Mouse (Mus musculus): Measurements from ENCODE around the gene Gm17334. TPM values are rescaled to one million over a fixed set of nuclear protein-coding genes. Genes with fewer than 3 reads are reported as not detected.

The Gm17334 gene
- polyA plus RNA-seq, 1 experiment = 0.86 TPM

GRCm38 (mm10) chr11:53781964-53782363 is 9.0 kb upstream of the Gm17334 start:
- H3K36me3 ChIP-seq (ENCODE audit: control insufficient read depth, insufficient read depth, low read length) = peaks cover 23% of the 10 kb centered on the region
- no peak for TF ChIP-seq CTCF (IDR thresholded peaks at IDR 0.05; ENCODE audit: borderline replicate concordance, control insufficient read depth, extremely low read depth, insufficient read depth, low read length, poor library complexity)
- TF ChIP-seq POLR2A (IDR thresholded peaks at IDR 0.05; ENCODE audit: control insufficient read depth, extremely low read depth, insufficient read depth, low read length, poor library complexity) = no peak
- no peak overlapping the region for H3K27ac ChIP-seq (ENCODE audit: control insufficient read depth, insufficient read depth, low read length)
- DNase-seq = no peak
- peaks cover 24% of the 10 kb centered on the region for H3K4me1 ChIP-seq (replicated peaks; ENCODE audit: control insufficient read depth, insufficient read depth, low read length)
- H3K4me3 ChIP-seq (ENCODE audit: control insufficient read depth, insufficient read depth, low read length) = no peak overlapping the region
- H3K27me3 ChIP-seq (ENCODE audit: control insufficient read depth, insufficient read depth, low read length) = no peaks in the 10 kb centered on the region
- WGBS = 96% methylated on average over 7 of the region's 7 CpGs

- TF ChIP-seq CTCF (IDR thresholded peaks at IDR 0.05; ENCODE audit: borderline replicate concordance, control insufficient read depth, extremely low read depth, insufficient read depth, low read length, poor library complexity) (no peak), POLR2A (IDR thresholded peaks at IDR 0.05; ENCODE audit: control insufficient read depth, extremely low read depth, insufficient read depth, low read length, poor library complexity) (no peak)
- peaks cover 30% of the 10 kb centered on the region for H3K36me3 ChIP-seq (ENCODE audit: control insufficient read depth, insufficient read depth, low read length)
- no peaks in the 10 kb centered on the region for H3K27me3 ChIP-seq (ENCODE audit: control insufficient read depth, insufficient read depth, low read length)
- H3K4me1 ChIP-seq (replicated peaks; ENCODE audit: control insufficient read depth, insufficient read depth, low read length) = peaks cover 19% of the 10 kb centered on the region
- no peak overlapping the region for H3K4me3 ChIP-seq (ENCODE audit: control insufficient read depth, insufficient read depth, low read length)
- no peak overlapping the region for H3K27ac ChIP-seq (ENCODE audit: control insufficient read depth, insufficient read depth, low read length)
- WGBS = 97% methylated on average over 4 of the region's 4 CpGs
- DNase-seq = no peak
Measured at GRCm38 (mm10) chr11:53781201-53781775, 8.3 kb upstream of the Gm17334 start.

- no peak for TF ChIP-seq CTCF (IDR thresholded peaks at IDR 0.05; ENCODE audit: borderline replicate concordance, control insufficient read depth, extremely low read depth, insufficient read depth, low read length, poor library complexity)
- no peak for TF ChIP-seq POLR2A (IDR thresholded peaks at IDR 0.05; ENCODE audit: control insufficient read depth, extremely low read depth, insufficient read depth, low read length, poor library complexity)
- H3K36me3 ChIP-seq (ENCODE audit: control insufficient read depth, insufficient read depth, low read length) = peaks cover 40% of the 10 kb centered on the region
- H3K4me3 ChIP-seq (ENCODE audit: control insufficient read depth, insufficient read depth, low read length) = no peak overlapping the region
- peaks cover 9% of the 10 kb centered on the region; the same call in 1 of the 2 replicates for H3K4me1 ChIP-seq (replicated peaks; ENCODE audit: control insufficient read depth, insufficient read depth, low read length)
- 89% methylated on average over 3 of the region's 3 CpGs for WGBS
- no peaks in the 10 kb centered on the region for H3K27me3 ChIP-seq (ENCODE audit: control insufficient read depth, insufficient read depth, low read length)
- H3K27ac ChIP-seq (ENCODE audit: control insufficient read depth, insufficient read depth, low read length) = no peak overlapping the region
- DNase-seq = no peak
Measured at GRCm38 (mm10) chr11:53780262-53780661, 7.3 kb upstream of the Gm17334 start.

- Histone ChIP-seq H3K4me1 (replicated peaks; ENCODE audit: control insufficient read depth, insufficient read depth, low read length) (peaks cover 9% of the 10 kb centered on the region; the same call in 1 of the 2 replicates), H3K4me3 (ENCODE audit: control insufficient read depth, insufficient read depth, low read length) (no peak overlapping the region), H3K36me3 (ENCODE audit: control insufficient read depth, insufficient read depth, low read length) (peaks cover 45% of the 10 kb centered on the region), H3K27me3 (ENCODE audit: control insufficient read depth, insufficient read depth, low read length) (no peaks in the 10 kb centered on the region), H3K27ac (ENCODE audit: control insufficient read depth, insufficient read depth, low read length) (no peak overlapping the region)
- no peak for TF ChIP-seq POLR2A (IDR thresholded peaks at IDR 0.05; ENCODE audit: control insufficient read depth, extremely low read depth, insufficient read depth, low read length, poor library complexity)
- TF ChIP-seq CTCF (IDR thresholded peaks at IDR 0.05; ENCODE audit: borderline replicate concordance, control insufficient read depth, extremely low read depth, insufficient read depth, low read length, poor library complexity) = no peak
- DNase-seq = no peak
- WGBS = 38% methylated on average over 2 of the region's 2 CpGs
Measured at GRCm38 (mm10) chr11:53779808-53780207, 6.8 kb upstream of the Gm17334 start.

GRCm38 (mm10) chr11:53778455-53778854 is 5.5 kb upstream of the Gm17334 start:
- peaks cover 12% of the 10 kb centered on the region; the same call in 1 of the 2 replicates for H3K4me1 ChIP-seq (replicated peaks; ENCODE audit: control insufficient read depth, insufficient read depth, low read length)
- no peak overlapping the region for H3K4me3 ChIP-seq (ENCODE audit: control insufficient read depth, insufficient read depth, low read length)
- DNase-seq = no peak
- 80% methylated on average over 5 of the region's 5 CpGs for WGBS
- no peak overlapping the region for H3K27ac ChIP-seq (ENCODE audit: control insufficient read depth, insufficient read depth, low read length)
- no peak for TF ChIP-seq CTCF (IDR thresholded peaks at IDR 0.05; ENCODE audit: borderline replicate concordance, control insufficient read depth, extremely low read depth, insufficient read depth, low read length, poor library complexity)
- no peaks in the 10 kb centered on the region for H3K27me3 ChIP-seq (ENCODE audit: control insufficient read depth, insufficient read depth, low read length)
- H3K36me3 ChIP-seq (ENCODE audit: control insufficient read depth, insufficient read depth, low read length) = peaks cover 58% of the 10 kb centered on the region

GRCm38 (mm10) chr11:53777736-53778135 is 4.7 kb upstream of the Gm17334 start:
- H3K36me3 ChIP-seq (ENCODE audit: control insufficient read depth, insufficient read depth, low read length) = peaks cover 64% of the 10 kb centered on the region
- DNase-seq = no peak
- no peaks in the 10 kb centered on the region for H3K27me3 ChIP-seq (ENCODE audit: control insufficient read depth, insufficient read depth, low read length)
- WGBS = 95% methylated on average over 5 of the region's 5 CpGs
- no peak for TF ChIP-seq CTCF (IDR thresholded peaks at IDR 0.05; ENCODE audit: borderline replicate concordance, control insufficient read depth, extremely low read depth, insufficient read depth, low read length, poor library complexity)
- TF ChIP-seq POLR2A (IDR thresholded peaks at IDR 0.05; ENCODE audit: control insufficient read depth, extremely low read depth, insufficient read depth, low read length, poor library complexity) = no peak
- H3K4me1 ChIP-seq (replicated peaks; ENCODE audit: control insufficient read depth, insufficient read depth, low read length) = peaks cover 14% of the 10 kb centered on the region
- H3K4me3 ChIP-seq (ENCODE audit: control insufficient read depth, insufficient read depth, low read length) = no peak overlapping the region
- H3K27ac ChIP-seq (ENCODE audit: control insufficient read depth, insufficient read depth, low read length) = no peak overlapping the region

Measured in thymus, adult 2 months (tissue).